ENCODE assay signal across 11 mouse cellular contexts in the genomic region with DNA sequence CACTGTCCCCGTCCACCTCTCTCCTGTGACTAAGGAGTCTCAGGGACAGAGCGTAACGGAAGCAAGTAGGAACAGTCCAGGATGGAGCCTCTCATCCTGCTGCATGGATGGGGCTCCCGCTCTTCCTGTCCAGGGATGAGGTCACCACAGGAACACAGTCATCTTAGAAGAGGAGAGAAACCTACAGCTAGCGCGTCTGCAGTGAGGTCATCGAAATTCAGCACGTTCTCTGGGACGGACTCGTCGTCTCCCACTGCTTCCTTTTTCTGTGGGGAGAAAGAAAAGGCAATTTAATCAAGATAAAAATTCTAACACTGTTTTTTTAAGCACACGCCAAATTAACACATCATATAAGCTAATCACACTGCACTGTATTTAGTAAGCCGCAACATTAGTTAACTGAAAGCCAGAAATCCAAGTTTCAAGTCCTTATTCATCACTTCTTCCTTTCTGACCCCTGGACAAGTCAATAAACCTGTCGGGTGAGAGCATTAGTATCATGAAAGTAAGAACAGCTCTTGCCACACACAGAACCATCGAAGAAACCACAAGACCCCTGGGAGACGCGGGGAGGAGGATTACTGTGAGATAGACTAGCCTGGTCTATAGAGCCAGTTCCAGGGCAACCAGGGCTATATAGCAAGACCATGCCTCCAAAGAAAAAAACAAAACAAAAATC. TPM values are rescaled to one million over a fixed set of nuclear protein-coding genes. Genes with fewer than 3 reads are reported as not detected.
DNase-seq lines count a peak whose midpoint lies in the region; ATAC-seq and TF ChIP-seq lines count a peak whose summit lies in the region.
"Had no signal": no experiment of that assay in that cellular context is flagged by ENCODE, and none has a peak within 500 bp of the region (broad histone marks: within the 10 kb centered on the region; RNA-seq: fewer than 3 reads in every experiment).

No protein-coding gene starts in this region.

- ATAC-seq in heart, embryonic 14.5 days (ENCODE audit: insufficient number of reproducible peaks, insufficient read depth, low FRiP score, low read depth) = peak; percentile 72; the same call in 1 of the 2 replicates
- ATAC-seq in heart, embryonic 11.5 days (replicated peaks; ENCODE audit: insufficient number of reproducible peaks, low FRiP score, low TSS enrichment) = no peak
- ATAC-seq in megakaryocyte, adult 5-6 weeks (ENCODE audit: poor library complexity, severe bottlenecking) = no peak
- ATAC-seq in heart, postnatal 0 days (ENCODE audit: insufficient read depth, low read depth) = peak; percentile 85
- ATAC-seq in midbrain, embryonic 14.5 days (ENCODE audit: low FRiP score, low TSS enrichment) = no peak
- ATAC-seq in erythroid progenitor cell, adult 5-6 weeks (replicated peaks; ENCODE audit: low FRiP score, poor library complexity, severe bottlenecking) = no peak

- peak; percentile 62 for DNase-seq in heart, postnatal 0 days (ENCODE audit: low spot score)
- no peak for DNase-seq in midbrain, embryonic 14.5 days
- no peak for DNase-seq in right cerebral cortex, adult 2 months (ENCODE audit: low spot score in 2 of 2)
- DNase-seq: cerebellum, adult 9-11 months; gastrocnemius, postnatal 36 days; thymus, adult 2 months had no signal

- peak overlapping the region; percentile 56 to 68; a peak in 3 of 4 replicates for H3K27ac ChIP-seq in heart, embryonic 14.5 days (replicated peaks in 1 of 2; ENCODE audit: control insufficient read depth in 1 of 2, insufficient read depth in 1 of 2, low read depth in 2 of 2, low read length in 2 of 2)
- H3K27ac ChIP-seq in heart, embryonic 11.5 days (ENCODE audit: low read depth, low read length) = no peak overlapping the region
- H3K27ac ChIP-seq in heart, postnatal 0 days (ENCODE audit: low read depth) = peak overlapping the region; percentile 53
- H3K27ac ChIP-seq in midbrain, embryonic 14.5 days (replicated peaks; ENCODE audit: low read depth, low read length) = peak overlapping the region; percentile 92

- no peaks in the 10 kb centered on the region for H3K9me3 ChIP-seq in heart, embryonic 14.5 days (ENCODE audit: control insufficient read depth, low read length)
- H3K9me3 ChIP-seq in heart, embryonic 11.5 days (replicated peaks; ENCODE audit: control insufficient read depth, low read length) = no peaks in the 10 kb centered on the region
- no peaks in the 10 kb centered on the region for H3K9me3 ChIP-seq in megakaryocyte, embryonic 14.5 days
- no peaks in the 10 kb centered on the region for H3K9me3 ChIP-seq in heart, postnatal 0 days (replicated peaks; ENCODE audit: control insufficient read depth, low read length)
- no peaks in the 10 kb centered on the region for H3K9me3 ChIP-seq in midbrain, embryonic 14.5 days (ENCODE audit: control insufficient read depth, low read length)

- no peak overlapping the region for H3K9ac ChIP-seq in heart, embryonic 14.5 days (ENCODE audit: low read length)
- H3K9ac ChIP-seq in heart, embryonic 11.5 days (ENCODE audit: low read depth, low read length) = no peak overlapping the region
- no peak overlapping the region for H3K9ac ChIP-seq in heart, postnatal 0 days (replicated peaks; ENCODE audit: low read depth, low read length)
- H3K9ac ChIP-seq in midbrain, embryonic 14.5 days (replicated peaks; ENCODE audit: low read length) = no peak overlapping the region

- peaks cover 0 to 5% of the 10 kb centered on the region in 2 experiments; a peak in 1 of 4 replicates for H3K4me1 ChIP-seq in heart, embryonic 14.5 days (ENCODE audit: control insufficient read depth in 2 of 2, insufficient read depth in 2 of 2, low read length in 2 of 2)
- H3K4me1 ChIP-seq in heart, embryonic 11.5 days (ENCODE audit: control insufficient read depth, insufficient read depth, low read length) = no peaks in the 10 kb centered on the region
- peaks cover 43% of the 10 kb centered on the region for H3K4me1 ChIP-seq in megakaryocyte, embryonic 14.5 days
- H3K4me1 ChIP-seq in heart, postnatal 0 days (ENCODE audit: control insufficient read depth, insufficient read depth) = no peaks in the 10 kb centered on the region
- peaks cover 29% of the 10 kb centered on the region for H3K4me1 ChIP-seq in midbrain, embryonic 14.5 days (ENCODE audit: control insufficient read depth, insufficient read depth, low read length)

- TF ChIP-seq EP300 in heart, postnatal 0 days (IDR thresholded peaks at IDR 0.05; ENCODE audit: low read depth) = no peak

- H3K4me3 ChIP-seq in heart, embryonic 14.5 days (ENCODE audit: control insufficient read depth in 1 of 2, insufficient read depth in 1 of 2, low read depth in 1 of 2, low read length in 2 of 2) = no peak overlapping the region
- H3K4me3 ChIP-seq in heart, embryonic 11.5 days (ENCODE audit: low read depth, low read length) = no peak overlapping the region
- H3K4me3 ChIP-seq in megakaryocyte, embryonic 14.5 days (replicated peaks) = peak overlapping the region; percentile 46
- no peak overlapping the region for H3K4me3 ChIP-seq in heart, postnatal 0 days (ENCODE audit: low read depth, low read length)
- H3K4me3 ChIP-seq in midbrain, embryonic 14.5 days (replicated peaks; ENCODE audit: low read depth, low read length) = no peak overlapping the region

- TF ChIP-seq CTCF in heart, postnatal 0 days (IDR thresholded peaks at IDR 0.05; ENCODE audit: low read depth) = no peak

- peaks cover 69% of the 10 kb centered on the region for H3K36me3 ChIP-seq in heart, embryonic 14.5 days (ENCODE audit: control insufficient read depth, insufficient read depth, low read length)
- H3K36me3 ChIP-seq in heart, embryonic 11.5 days (ENCODE audit: control insufficient read depth, insufficient read depth, low read length) = peaks cover 29% of the 10 kb centered on the region
- H3K36me3 ChIP-seq in megakaryocyte, embryonic 14.5 days (replicated peaks; ENCODE audit: low read length) = peaks cover 96% of the 10 kb centered on the region
- peaks cover 59% of the 10 kb centered on the region for H3K36me3 ChIP-seq in heart, postnatal 0 days (replicated peaks; ENCODE audit: control insufficient read depth, insufficient read depth, low read length)
- H3K36me3 ChIP-seq in midbrain, embryonic 14.5 days (ENCODE audit: control insufficient read depth, insufficient read depth, low read length) = peaks cover 61% of the 10 kb centered on the region

- 68% methylated on average over 17 of the region's 17 CpGs for WGBS in heart, embryonic 14.5 days
- 76% methylated on average over 17 of the region's 17 CpGs for WGBS in heart, embryonic 11.5 days (ENCODE audit: insufficient replicate concordance)
- WGBS in heart, postnatal 0 days = 68% methylated on average over 17 of the region's 17 CpGs
- 71% methylated on average over 17 of the region's 17 CpGs for WGBS in midbrain, embryonic 14.5 days

- no peaks in the 10 kb centered on the region for H3K27me3 ChIP-seq in heart, embryonic 14.5 days (ENCODE audit: control insufficient read depth, insufficient read depth, low read length)
- no peaks in the 10 kb centered on the region for H3K27me3 ChIP-seq in heart, embryonic 11.5 days (ENCODE audit: control insufficient read depth, insufficient read depth, low read length)
- H3K27me3 ChIP-seq in megakaryocyte, embryonic 14.5 days (replicated peaks) = no peaks in the 10 kb centered on the region
- no peaks in the 10 kb centered on the region for H3K27me3 ChIP-seq in heart, postnatal 0 days (ENCODE audit: control insufficient read depth, insufficient read depth, low read length)
- no peaks in the 10 kb centered on the region for H3K27me3 ChIP-seq in midbrain, embryonic 14.5 days (ENCODE audit: control insufficient read depth, insufficient read depth, low read length)

- H3K4me2 ChIP-seq in heart, embryonic 14.5 days (ENCODE audit: low read length) = no peak overlapping the region
- H3K4me2 ChIP-seq in heart, embryonic 11.5 days = no peak overlapping the region
- H3K4me2 ChIP-seq in heart, postnatal 0 days (ENCODE audit: low read depth, low read length) = peak overlapping the region; percentile 32; the same call in 1 of the 2 replicates
- H3K4me2 ChIP-seq in midbrain, embryonic 14.5 days (ENCODE audit: low read length) = no peak overlapping the region

RNA-seq across cellular contexts. Expression of a gene that starts 9.2 kb away (rescaled TPM):
- polyA plus RNA-seq in heart, embryonic 14.5 days (2014; fragmentation: Nextera tagmentation; extraction: Ambion mirVana) = 84.5 and 85.2 TPM in 2 replicates
- polyA plus RNA-seq in heart, embryonic 11.5 days (2014; fragmentation: Nextera tagmentation; extraction: Ambion mirVana) = 103 and 114 TPM in 2 replicates
- 65.4 and 129 TPM in 2 replicates for polyA plus RNA-seq in megakaryocyte, embryonic 14.5 days (2012; ENCODE audit: insufficient read depth, low replicate concordance)
- total RNA-seq in megakaryocyte, adult 5-6 weeks (2015) = 19.2 and 19.9 TPM in 2 replicates
- 241 and 283 TPM in 2 replicates for total RNA-seq in megakaryocyte, adult 5-6 weeks (2017)
- total RNA-seq in heart, postnatal 0 days (2014; rRNA removed; ENCODE audit: low replicate concordance) = 40.3 and 55.3 TPM in 2 replicates
- polyA plus RNA-seq in heart, postnatal 0 days (2015; fragmentation: Nextera tagmentation; extraction: Ambion mirVana) = 74.4 and 77.7 TPM in 2 replicates
- polyA plus RNA-seq in midbrain, embryonic 14.5 days (2014; fragmentation: Nextera tagmentation; extraction: Ambion mirVana) = 205 and 217 TPM in 2 replicates
- 27.4 and 30.6 TPM in 2 replicates for total RNA-seq in erythroid progenitor cell, adult 5-6 weeks (2015; ENCODE audit: low replicate concordance)
- 107 and 211 TPM in 2 replicates for total RNA-seq in erythroid progenitor cell, adult 5-6 weeks (2017; ENCODE audit: low replicate concordance)

RNA-seq across cellular contexts. Expression of a gene that starts 20.5 kb away (rescaled TPM):
- 2.5 and 3.1 TPM in 2 replicates for polyA plus RNA-seq in heart, embryonic 14.5 days (2014; fragmentation: Nextera tagmentation; extraction: Ambion mirVana)
- polyA plus RNA-seq in heart, embryonic 11.5 days (2014; fragmentation: Nextera tagmentation; extraction: Ambion mirVana) = 3.1 and 3.7 TPM in 2 replicates
- 7.8 TPM in 2 replicates for polyA plus RNA-seq in megakaryocyte, embryonic 14.5 days (2012; ENCODE audit: insufficient read depth, low replicate concordance)
- 0.75 and 0.94 TPM in 2 replicates for total RNA-seq in megakaryocyte, adult 5-6 weeks (2015)
- 0.22 and 0.81 TPM in 2 replicates for total RNA-seq in megakaryocyte, adult 5-6 weeks (2017)
- total RNA-seq in heart, postnatal 0 days (2014; rRNA removed; ENCODE audit: low replicate concordance) = 3.5 and 5.5 TPM in 2 replicates
- 1.2 and 1.9 TPM in 2 replicates for polyA plus RNA-seq in heart, postnatal 0 days (2015; fragmentation: Nextera tagmentation; extraction: Ambion mirVana)
- polyA plus RNA-seq in midbrain, embryonic 14.5 days (2014; fragmentation: Nextera tagmentation; extraction: Ambion mirVana) = 49.5 and 59.4 TPM in 2 replicates
- 0.84 and 1.1 TPM in 2 replicates for total RNA-seq in erythroid progenitor cell, adult 5-6 weeks (2015; ENCODE audit: low replicate concordance)
- total RNA-seq in erythroid progenitor cell, adult 5-6 weeks (2017; ENCODE audit: low replicate concordance) = 1.0 TPM in 1 of 2 replicates, not detected in the other

RNA-seq across cellular contexts. Expression of a gene that starts 52.2 kb away (rescaled TPM):
- polyA plus RNA-seq in heart, embryonic 14.5 days (2014; fragmentation: Nextera tagmentation; extraction: Ambion mirVana) = 17.0 and 19.3 TPM in 2 replicates
- 25.0 and 28.9 TPM in 2 replicates for polyA plus RNA-seq in heart, embryonic 11.5 days (2014; fragmentation: Nextera tagmentation; extraction: Ambion mirVana)
- 54.5 and 57.7 TPM in 2 replicates for polyA plus RNA-seq in megakaryocyte, embryonic 14.5 days (2012; ENCODE audit: insufficient read depth, low replicate concordance)
- total RNA-seq in megakaryocyte, adult 5-6 weeks (2015) = 11.9 and 12.2 TPM in 2 replicates
- 12.8 and 15.4 TPM in 2 replicates for total RNA-seq in megakaryocyte, adult 5-6 weeks (2017)
- 8.4 and 17.5 TPM in 2 replicates for total RNA-seq in heart, postnatal 0 days (2014; rRNA removed; ENCODE audit: low replicate concordance)
- polyA plus RNA-seq in heart, postnatal 0 days (2015; fragmentation: Nextera tagmentation; extraction: Ambion mirVana) = 5.0 and 5.4 TPM in 2 replicates
- 7.4 and 12.4 TPM in 2 replicates for polyA plus RNA-seq in midbrain, embryonic 14.5 days (2014; fragmentation: Nextera tagmentation; extraction: Ambion mirVana)
- total RNA-seq in erythroid progenitor cell, adult 5-6 weeks (2015; ENCODE audit: low replicate concordance) = 42.2 and 46.9 TPM in 2 replicates
- total RNA-seq in erythroid progenitor cell, adult 5-6 weeks (2017; ENCODE audit: low replicate concordance) = 58.9 and 59.7 TPM in 2 replicates

Comparison
In these comparisons a context has a peak if more than half of its experiments do, and no peak if none do; other contexts are left out.
1. ATAC-seq: peak in heart, embryonic 14.5 days (single experiment) and heart, postnatal 0 days (single experiment); none in heart, embryonic 11.5 days (single experiment), megakaryocyte, adult 5-6 weeks (single experiment), midbrain, embryonic 14.5 days (single experiment) and erythroid progenitor cell, adult 5-6 weeks (single experiment).